In the genomic region with DNA sequence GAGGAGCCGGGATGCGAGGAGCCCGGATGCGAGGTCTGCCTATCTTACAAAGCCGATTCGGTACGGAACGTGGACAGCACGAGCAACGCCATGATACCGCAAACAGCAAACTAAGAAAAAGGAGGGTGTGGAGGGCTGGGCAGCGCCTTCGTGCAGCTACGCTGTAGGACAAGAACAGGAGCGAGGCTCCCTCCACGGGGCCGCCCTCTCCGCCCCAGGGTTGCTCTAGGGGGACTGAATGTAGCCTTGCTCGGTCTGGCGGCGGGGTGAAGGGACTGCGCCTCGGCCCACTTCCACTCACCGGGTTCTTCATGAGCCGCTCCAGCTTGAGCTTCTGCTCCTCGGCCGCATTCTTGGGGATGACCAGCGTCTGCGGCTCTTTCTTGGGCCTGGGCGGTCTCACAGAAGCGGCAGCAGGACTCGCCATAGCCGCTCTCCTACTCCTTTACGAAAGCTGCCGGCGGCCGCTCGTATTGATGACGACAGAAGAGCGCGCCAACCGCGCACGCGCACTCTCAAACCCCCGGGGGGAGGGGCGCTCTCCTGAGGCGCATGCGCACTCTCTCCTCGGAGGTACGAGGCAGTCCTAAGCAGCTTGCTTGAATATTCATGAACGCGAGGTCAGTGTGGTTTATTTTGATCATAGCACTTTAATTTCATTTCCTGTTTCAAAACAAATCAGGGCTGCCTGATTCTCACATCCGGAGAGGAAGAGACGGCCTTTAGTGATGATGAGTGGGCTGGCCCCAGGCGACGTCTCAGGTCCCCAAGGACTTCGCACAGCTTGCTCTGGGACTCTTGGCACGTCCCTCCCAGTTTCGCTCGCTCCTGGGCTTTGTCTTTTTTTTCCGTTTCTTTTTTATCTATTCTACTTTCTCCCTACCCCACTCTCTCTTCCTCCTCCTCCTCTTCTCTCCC, we compare ENCODE assay signal across 8 mouse cellular contexts. TPM values are rescaled to one million over a fixed set of nuclear protein-coding genes. Genes with fewer than 3 reads are reported as not detected.
A peak's percentile ranks its signal among the peaks of the same experiment; 100 is the strongest.
DNase-seq lines count a peak whose midpoint lies in the region; ATAC-seq lines count a peak whose summit lies in the region.

A gene (minus strand): TSS at position 490 of the 918 bp plus-strand sequence.

- H3K4me2 ChIP-seq in intestine, embryonic 14.5 days (ENCODE audit: low read length), result peak within 1 kb of the TSS; percentile 96

- H3K27me3 ChIP-seq in intestine, embryonic 14.5 days (replicated peaks; ENCODE audit: control insufficient read depth, insufficient read depth, low read length), result no peaks in the 10 kb centered on the region

- DNase-seq in adrenal gland, adult 18-20 months (ENCODE audit: low spot score in 2 of 2), result peak; percentile 92 to 98
- peak; percentile 95 for DNase-seq in embryo, embryonic 11 days
- peak; percentile 91 for DNase-seq in gastrocnemius, postnatal 25 days
- DNase-seq in intestine, embryonic 14.5 days (ENCODE audit: low spot score), result peak; percentile 99
- peak; percentile 95 to 96 for DNase-seq in left cerebral cortex, postnatal 14 days (ENCODE audit: low spot score in 2 of 2)
- peak; percentile 99 for DNase-seq in mesoderm, embryonic 11.5 days (ENCODE audit: low read depth, low spot score)
- DNase-seq in right cerebral cortex, postnatal 36 days (ENCODE audit: low spot score in 2 of 2), result peak; percentile 87 to 90
- DNase-seq in yolk sac, embryonic 10.5 days (ENCODE audit: low spot score), result peak; percentile 94

- peak within 1 kb of the TSS; percentile 67 for H3K27ac ChIP-seq in intestine, embryonic 14.5 days (ENCODE audit: low read depth)

- WGBS in intestine, embryonic 14.5 days, result under 1% methylated on average over 62 of the region's 62 CpGs

- peak within 1 kb of the TSS; percentile 95 for H3K4me3 ChIP-seq in intestine, embryonic 14.5 days (ENCODE audit: low read depth, low read length)

- H3K4me1 ChIP-seq in intestine, embryonic 14.5 days (replicated peaks; ENCODE audit: control insufficient read depth, insufficient read depth, low read length), result peaks cover 6% of the 10 kb centered on the region

- no peaks in the 10 kb centered on the region; the same call in 1 of the 2 replicates for H3K9me3 ChIP-seq in intestine, embryonic 14.5 days (ENCODE audit: control insufficient read depth, low read length)

- H3K36me3 ChIP-seq in intestine, embryonic 14.5 days (ENCODE audit: control insufficient read depth, insufficient read depth, low read length), result peaks cover 34% of the 10 kb centered on the region

- intact Hi-C loops in left cerebral cortex, postnatal 14 days (cut with DNase I), result no loop called here

- H3K9ac ChIP-seq in intestine, embryonic 14.5 days (ENCODE audit: low read length), result peak within 1 kb of the TSS; percentile 89

- peak; percentile 88 for ATAC-seq in intestine, embryonic 14.5 days (replicated peaks; ENCODE audit: low FRiP score, low TSS enrichment, low read depth)

RNA-seq across cellular contexts. Expression of the gene that starts here (rescaled TPM):
- 10 to 100 TPM; 38.7 to 48.9 TPM for total RNA-seq in adrenal gland, adult 18-20 months (2021)
- 10 to 100 TPM; 19.5 to 21.6 TPM for total RNA-seq in gastrocnemius, postnatal 25 days (2021)
- 42.0 and 53.1 TPM in 2 replicates for polyA plus RNA-seq in intestine, embryonic 14.5 days (2014; fragmentation: Nextera tagmentation; extraction: Ambion mirVana)
- 10 to 100 TPM; 38.7 to 44.0 TPM for total RNA-seq in left cerebral cortex, postnatal 14 days (2021)

Comparison
In these comparisons a context has a peak if more than half of its experiments do, and no peak if none do; other contexts are left out.
1. Peak in every context shown above with its lines: DNase-seq, ATAC-seq, H3K4me3 ChIP-seq and H3K27ac ChIP-seq.